Mouse (Mus musculus): ENCODE measurements around the gene Itgae. TPM values are rescaled to one million over a fixed set of nuclear protein-coding genes. Genes with fewer than 3 reads are reported as not detected.

The Itgae gene
- polyA plus RNA-seq, 1 experiment from 2014 or later, result 0.16 TPM

GRCm38 (mm10) chr11:73148209-73148608, 57.8 kb downstream of the Itgae start:
- Histone ChIP-seq H3K27me3 (no peaks in the 10 kb centered on the region), H3K36me3 (replicated peaks) (no peaks in the 10 kb centered on the region), H3K9ac (no peak overlapping the region), H3K4me3 (replicated peaks) (no peak overlapping the region), H3K4me2 (no peak overlapping the region), H3K9me3 (replicated peaks) (no peaks in the 10 kb centered on the region), H3K4me1 (replicated peaks) (no peaks in the 10 kb centered on the region), H3K27ac (replicated peaks) (no peak overlapping the region)
- WGBS (ENCODE audit: insufficient replicate concordance), result 70% methylated on average over 9 of the region's 9 CpGs
- no peak for ATAC-seq (ENCODE audit: insufficient read depth)

GRCm38 (mm10) chr11:73155071-73155470, 64.7 kb downstream of the Itgae start:
- Histone ChIP-seq H3K27ac (replicated peaks) (no peak overlapping the region), H3K27me3 (peaks cover 30% of the 10 kb centered on the region), H3K4me1 (replicated peaks) (no peaks in the 10 kb centered on the region), H3K4me2 (no peak overlapping the region), H3K9me3 (replicated peaks) (no peaks in the 10 kb centered on the region), H3K4me3 (replicated peaks) (no peak overlapping the region), H3K36me3 (replicated peaks) (no peaks in the 10 kb centered on the region), H3K9ac (no peak overlapping the region)
- ATAC-seq (ENCODE audit: insufficient read depth), result no peak
- 61% methylated on average over 6 of the region's 6 CpGs for WGBS (ENCODE audit: insufficient replicate concordance)

- no peak within 1 kb of the TSS for H3K27ac ChIP-seq (replicated peaks)
- no peaks in the 10 kb centered on the region for H3K9me3 ChIP-seq (replicated peaks)
- ATAC-seq (ENCODE audit: insufficient read depth), result peak; percentile 25; the same call in 1 of the 2 replicates
- WGBS (ENCODE audit: insufficient replicate concordance), result 3% methylated on average over 49 of the region's 49 CpGs
- H3K4me3 ChIP-seq (replicated peaks), result peak within 1 kb of the TSS; percentile 39
- H3K4me1 ChIP-seq (replicated peaks), result no peaks in the 10 kb centered on the region
- H3K27me3 ChIP-seq, result peaks cover 42% of the 10 kb centered on the region
- H3K4me2 ChIP-seq, result peak within 1 kb of the TSS; percentile 64
- no peaks in the 10 kb centered on the region for H3K36me3 ChIP-seq (replicated peaks)
- H3K9ac ChIP-seq, result no peak within 1 kb of the TSS
Measured at GRCm38 (mm10) chr11:73159957-73160810, 69.8 kb downstream of the Itgae start, which contains the start of gene P2rx5. TSS of gene P2rx5 (plus strand) at chr11:73160421.

GRCm38 (mm10) chr11:73160811-73161200, 70.4 kb downstream of the Itgae start:
- no peaks in the 10 kb centered on the region for H3K4me1 ChIP-seq (replicated peaks)
- 35% methylated on average over 6 of the region's 6 CpGs for WGBS (ENCODE audit: insufficient replicate concordance)
- peaks cover 36% of the 10 kb centered on the region for H3K27me3 ChIP-seq
- peak overlapping the region; percentile 39; the same call in 1 of the 2 replicates for H3K4me3 ChIP-seq (replicated peaks)
- ATAC-seq (ENCODE audit: insufficient read depth), result no peak
- H3K36me3 ChIP-seq (replicated peaks), result no peaks in the 10 kb centered on the region
- H3K9ac ChIP-seq, result no peak overlapping the region
- H3K27ac ChIP-seq (replicated peaks), result no peak overlapping the region
- peak overlapping the region; percentile 64 for H3K4me2 ChIP-seq
- no peaks in the 10 kb centered on the region for H3K9me3 ChIP-seq (replicated peaks)

GRCm38 (mm10) chr11:73161616-73162015, 71.2 kb downstream of the Itgae start:
- Histone ChIP-seq H3K27ac (replicated peaks) (no peak overlapping the region), H3K4me2 (no peak overlapping the region), H3K4me1 (replicated peaks) (no peaks in the 10 kb centered on the region), H3K36me3 (replicated peaks) (no peaks in the 10 kb centered on the region), H3K9ac (no peak overlapping the region), H3K9me3 (replicated peaks) (no peaks in the 10 kb centered on the region), H3K4me3 (replicated peaks) (no peak overlapping the region), H3K27me3 (peaks cover 36% of the 10 kb centered on the region)
- WGBS (ENCODE audit: insufficient replicate concordance), result 71% methylated on average over 4 of the region's 4 CpGs
- no peak for ATAC-seq (ENCODE audit: insufficient read depth)

- no peaks in the 10 kb centered on the region for H3K36me3 ChIP-seq (replicated peaks)
- no peaks in the 10 kb centered on the region for H3K9me3 ChIP-seq (replicated peaks)
- no peaks in the 10 kb centered on the region for H3K4me1 ChIP-seq (replicated peaks)
- no peak overlapping the region for H3K27ac ChIP-seq (replicated peaks)
- H3K4me3 ChIP-seq (replicated peaks), result no peak overlapping the region
- ATAC-seq (ENCODE audit: insufficient read depth), result no peak
- peaks cover 36% of the 10 kb centered on the region for H3K27me3 ChIP-seq
- H3K4me2 ChIP-seq, result no peak overlapping the region
- 16% methylated on average over 5 of the region's 5 CpGs for WGBS (ENCODE audit: insufficient replicate concordance)
- H3K9ac ChIP-seq, result no peak overlapping the region
Measured at GRCm38 (mm10) chr11:73162284-73162683, 71.9 kb downstream of the Itgae start.

- Histone ChIP-seq H3K4me1 (replicated peaks) (peaks cover 4% of the 10 kb centered on the region; the same call in 1 of the 2 replicates), H3K27ac (replicated peaks) (no peak overlapping the region), H3K4me2 (no peak overlapping the region), H3K4me3 (replicated peaks) (no peak overlapping the region), H3K27me3 (no peaks in the 10 kb centered on the region), H3K36me3 (replicated peaks) (peaks cover 5% of the 10 kb centered on the region), H3K9me3 (replicated peaks) (no peaks in the 10 kb centered on the region), H3K9ac (no peak overlapping the region)
- 78% methylated on average over 8 of the region's 8 CpGs for WGBS (ENCODE audit: insufficient replicate concordance)
- no peak for ATAC-seq (ENCODE audit: insufficient read depth)
Measured at GRCm38 (mm10) chr11:73168071-73168470, 77.7 kb downstream of the Itgae start.

- H3K4me2 ChIP-seq, result no peak overlapping the region
- no peaks in the 10 kb centered on the region for H3K9me3 ChIP-seq (replicated peaks)
- H3K27me3 ChIP-seq, result no peaks in the 10 kb centered on the region
- H3K27ac ChIP-seq (replicated peaks), result no peak overlapping the region
- ATAC-seq (ENCODE audit: insufficient read depth), result no peak
- 68% methylated on average over 6 of the region's 6 CpGs for WGBS (ENCODE audit: insufficient replicate concordance)
- peaks cover 4% of the 10 kb centered on the region; the same call in 1 of the 2 replicates for H3K4me1 ChIP-seq (replicated peaks)
- no peak overlapping the region for H3K4me3 ChIP-seq (replicated peaks)
- no peak overlapping the region for H3K9ac ChIP-seq
- peaks cover 10% of the 10 kb centered on the region for H3K36me3 ChIP-seq (replicated peaks)
Measured at GRCm38 (mm10) chr11:73168576-73168975, 78.2 kb downstream of the Itgae start.

GRCm38 (mm10) chr11:73169231-73169630, 78.8 kb downstream of the Itgae start:
- peaks cover 16% of the 10 kb centered on the region for H3K36me3 ChIP-seq (replicated peaks)
- ATAC-seq (ENCODE audit: insufficient read depth), result no peak
- WGBS (ENCODE audit: insufficient replicate concordance), result 41% methylated on average over 4 of the region's 4 CpGs

GRCm38 (mm10) chr11:73172186-73172585, 81.8 kb downstream of the Itgae start:
- H3K4me2 ChIP-seq, result no peak overlapping the region
- H3K27me3 ChIP-seq, result no peaks in the 10 kb centered on the region
- no peak for ATAC-seq (ENCODE audit: insufficient read depth)
- no peak overlapping the region for H3K4me3 ChIP-seq (replicated peaks)
- WGBS (ENCODE audit: insufficient replicate concordance), result 64% methylated on average over 5 of the region's 5 CpGs
- no peaks in the 10 kb centered on the region for H3K9me3 ChIP-seq (replicated peaks)
- no peak overlapping the region for H3K27ac ChIP-seq (replicated peaks)
- peaks cover 19% of the 10 kb centered on the region for H3K36me3 ChIP-seq (replicated peaks)
- H3K9ac ChIP-seq, result no peak overlapping the region
- H3K4me1 ChIP-seq (replicated peaks), result peaks cover 25% of the 10 kb centered on the region

More at GRCm38 (mm10) chr11:73169231-73169630, 78.8 kb downstream of the Itgae start:
- no peak overlapping the region for H3K4me3 ChIP-seq (replicated peaks)
- no peak overlapping the region for H3K4me2 ChIP-seq
- no peaks in the 10 kb centered on the region for H3K9me3 ChIP-seq (replicated peaks)
- H3K27me3 ChIP-seq, result no peaks in the 10 kb centered on the region
- no peak overlapping the region for H3K9ac ChIP-seq
- peaks cover 6% of the 10 kb centered on the region; the same call in 1 of the 2 replicates for H3K4me1 ChIP-seq (replicated peaks)
- H3K27ac ChIP-seq (replicated peaks), result no peak overlapping the region

- H3K27me3 ChIP-seq, result no peaks in the 10 kb centered on the region
- H3K27ac ChIP-seq (replicated peaks), result peak overlapping the region; percentile 82
- WGBS (ENCODE audit: insufficient replicate concordance), result 27% methylated on average over 8 of the region's 8 CpGs
- H3K36me3 ChIP-seq (replicated peaks), result peaks cover 19% of the 10 kb centered on the region
- no peaks in the 10 kb centered on the region for H3K9me3 ChIP-seq (replicated peaks)
- peak overlapping the region; percentile 96 for H3K4me3 ChIP-seq (replicated peaks)
- H3K9ac ChIP-seq, result peak overlapping the region; percentile 84
- peak overlapping the region; percentile 97 for H3K4me2 ChIP-seq
- peaks cover 42% of the 10 kb centered on the region for H3K4me1 ChIP-seq (replicated peaks)
- ATAC-seq (ENCODE audit: insufficient read depth), result no peak
Measured at GRCm38 (mm10) chr11:73175612-73176011, 85.2 kb downstream of the Itgae start.
